Mouse (Mus musculus): ENCODE measurements around the gene Eml2. TPM values are rescaled to one million over a fixed set of nuclear protein-coding genes. Genes with fewer than 3 reads are reported as not detected.

Gene Eml2
- total RNA-seq, 4 experiments from 2014 or later = 10.9 to 15.9 (median 12.9) TPM

- no peak for DNase-seq (ENCODE audit: low spot score in 2 of 2)
Measured at GRCm38 (mm10) chr7:19229404-19229803, 53.2 kb downstream of the Eml2 start.

- no peak for DNase-seq (ENCODE audit: low spot score in 2 of 2)
Measured at GRCm38 (mm10) chr7:19230041-19230580, 53.9 kb downstream of the Eml2 start.

DNA sequence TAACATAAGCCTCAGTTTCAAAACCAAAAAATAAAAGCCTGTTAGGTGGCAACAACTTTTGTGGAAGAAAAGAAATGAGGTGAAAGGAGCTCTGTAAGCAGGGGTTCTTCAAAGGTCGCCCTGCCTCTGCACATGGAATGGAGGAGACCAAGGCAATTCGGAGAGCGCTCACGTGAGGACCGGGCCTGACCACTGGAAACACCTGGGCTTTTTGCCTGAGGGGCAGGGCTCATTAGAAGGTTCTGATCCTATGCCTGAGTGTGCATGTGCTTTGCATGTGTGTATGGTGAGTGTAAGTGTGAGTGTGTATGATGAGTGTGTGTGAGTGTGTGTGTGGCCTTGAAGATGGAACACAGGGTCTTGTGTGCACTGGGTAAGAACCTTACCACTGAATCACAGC is 54.7 kb downstream of the Eml2 start:
- no peak for DNase-seq (ENCODE audit: low spot score in 2 of 2)

DNA sequence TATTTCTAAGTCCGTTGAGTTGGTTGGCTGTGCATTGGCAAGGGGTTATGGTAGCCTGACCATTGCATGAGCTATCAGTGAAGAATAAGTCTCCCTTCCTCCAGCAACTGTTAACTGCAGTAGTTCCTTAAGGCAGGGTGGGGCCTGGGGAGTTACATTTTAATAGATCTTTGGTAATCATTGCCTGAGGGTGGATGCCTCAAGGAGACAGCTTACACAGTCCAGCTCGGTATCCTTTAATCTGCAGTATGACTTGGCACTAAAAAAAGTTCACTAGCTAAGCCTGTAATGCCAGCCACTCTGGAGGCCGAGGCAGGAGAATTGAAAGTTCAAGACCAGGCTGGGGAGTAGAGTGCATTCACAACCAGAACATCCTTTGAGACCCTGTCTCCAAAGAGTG is 55.6 kb downstream of the Eml2 start:
- DNase-seq (ENCODE audit: low spot score in 2 of 2) = no peak

- no peak for DNase-seq (ENCODE audit: low spot score in 2 of 2)
Measured at GRCm38 (mm10) chr7:19234652-19235051, 58.4 kb downstream of the Eml2 start.

DNA sequence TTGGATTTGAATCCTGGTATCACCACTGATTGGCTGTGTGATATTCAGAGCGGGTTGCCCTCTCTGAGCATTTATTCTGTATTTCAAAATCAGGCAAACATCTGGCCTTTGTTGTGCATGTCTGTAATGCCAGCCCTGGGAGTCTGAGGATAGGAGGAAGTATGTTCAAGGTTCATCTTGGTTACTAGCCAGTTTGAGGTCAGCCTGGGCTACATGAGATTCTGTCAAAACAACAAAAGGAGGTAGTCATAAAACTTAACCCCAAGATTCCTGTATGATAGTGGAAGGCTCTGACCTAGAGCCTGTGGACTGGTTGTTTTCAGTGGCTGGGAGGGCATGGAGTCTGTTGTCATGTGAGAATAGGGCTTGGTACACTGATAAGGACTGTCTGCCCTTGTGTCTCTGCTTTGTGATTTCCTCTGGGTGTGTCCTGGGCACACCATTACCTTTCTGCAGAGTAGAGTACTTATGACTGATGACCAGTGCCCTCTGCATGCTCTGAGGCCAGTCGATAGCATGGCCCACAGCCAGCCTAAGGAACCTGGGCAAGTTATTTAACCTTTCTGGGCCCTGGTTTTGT is 59.0 kb downstream of the Eml2 start:
- DNase-seq (ENCODE audit: low spot score in 2 of 2) = no peak

- DNase-seq (ENCODE audit: low spot score in 2 of 2) = no peak
Measured at GRCm38 (mm10) chr7:19236411-19236810, 60.2 kb downstream of the Eml2 start.

GRCm38 (mm10) chr7:19238344-19238743 is 62.1 kb downstream of the Eml2 start:
- peak in 1 of 2 experiments; percentile 38 for DNase-seq (ENCODE audit: low spot score in 2 of 2)

DNA sequence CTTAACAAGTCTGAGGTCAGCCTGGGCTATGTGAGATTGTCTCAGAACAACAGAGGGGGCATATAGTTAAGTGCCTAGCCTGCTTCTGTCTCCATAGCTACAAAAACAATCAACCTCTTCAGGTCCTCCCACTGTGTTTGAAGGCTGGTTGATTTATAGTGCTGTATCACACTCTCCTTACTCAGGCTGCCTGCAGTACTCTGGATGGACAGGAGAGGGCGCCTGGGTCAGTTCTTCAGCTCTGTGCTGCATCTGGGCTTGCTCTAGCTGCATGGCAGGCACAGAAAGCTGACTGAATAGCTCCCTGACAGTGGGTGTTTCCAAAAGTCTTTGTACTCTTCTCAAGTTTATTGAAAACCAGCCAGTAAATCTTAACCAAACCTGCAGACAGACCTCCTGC is 63.2 kb downstream of the Eml2 start:
- peak; percentile 88 for DNase-seq (ENCODE audit: low spot score in 2 of 2)

DNA sequence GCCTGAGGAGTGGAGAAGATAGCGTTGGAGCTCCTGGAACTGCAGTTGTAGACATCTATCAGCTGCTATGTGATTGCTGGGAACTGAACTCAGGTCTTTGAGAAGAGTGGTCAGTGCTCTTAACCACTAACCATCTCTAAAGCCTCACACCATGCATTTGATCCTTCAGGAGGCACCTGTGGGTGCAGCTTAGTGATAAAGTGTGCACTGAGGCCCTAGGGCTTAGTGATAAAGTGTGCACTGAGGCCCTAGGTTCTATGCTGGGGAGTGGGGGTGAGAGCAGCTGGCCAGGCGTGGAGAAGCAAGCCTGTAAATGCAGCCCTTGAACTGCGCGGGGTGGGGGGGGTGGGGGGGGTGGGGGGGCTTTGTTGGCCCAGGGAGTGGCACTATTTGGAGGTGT is 63.8 kb downstream of the Eml2 start:
- DNase-seq (ENCODE audit: low spot score in 2 of 2) = no peak

DNA sequence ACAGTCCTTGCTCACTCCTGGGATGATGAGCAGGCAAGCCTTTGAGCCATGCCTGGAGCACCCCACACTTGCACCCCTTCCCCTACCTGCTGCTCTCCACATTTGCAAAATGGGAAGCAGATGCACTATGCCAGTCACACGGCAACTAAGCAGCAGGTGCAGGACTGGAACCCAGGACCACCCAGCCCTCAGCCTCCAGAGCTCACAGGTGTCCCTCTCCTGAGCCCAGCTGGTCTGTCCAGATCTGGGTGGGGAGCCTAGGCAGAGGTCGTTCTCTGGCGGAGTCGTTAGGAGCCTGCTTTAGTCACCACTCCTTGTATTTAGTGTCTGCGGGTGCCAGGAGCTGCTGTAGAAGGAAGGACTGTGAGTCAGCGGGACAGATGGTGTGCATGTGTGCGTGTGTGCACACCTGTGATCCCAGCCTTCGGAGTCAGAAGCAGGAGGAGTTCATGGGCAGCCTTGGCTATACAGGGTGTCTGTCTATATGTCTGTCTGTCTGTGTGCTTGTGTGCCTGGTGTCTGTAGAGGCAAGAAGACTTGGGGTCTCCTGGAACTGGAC is 64.8 kb downstream of the Eml2 start:
- no peak for DNase-seq (ENCODE audit: low spot score in 2 of 2)

DNA sequence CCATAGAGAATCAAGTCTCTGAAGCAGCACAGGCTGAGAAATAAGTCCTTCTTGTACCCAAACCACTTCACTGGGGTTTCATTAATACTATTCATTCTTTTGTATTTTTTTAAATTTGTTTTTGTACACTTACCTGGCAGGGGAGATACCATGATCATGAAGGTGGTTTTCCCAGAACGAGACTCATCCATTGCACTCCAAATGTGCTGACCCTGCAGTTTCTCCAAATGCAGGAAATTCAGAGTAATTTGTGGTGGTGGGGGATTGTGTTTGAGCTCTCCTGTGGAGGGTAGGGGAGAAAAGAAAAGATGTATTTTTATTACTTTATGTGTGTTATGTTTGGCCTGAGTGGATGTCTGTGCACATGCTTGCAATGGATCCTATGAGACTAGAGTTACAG is 65.8 kb downstream of the Eml2 start:
- no peak for DNase-seq (ENCODE audit: low spot score in 2 of 2)

- DNase-seq (ENCODE audit: low spot score in 2 of 2) = no peak
Measured at GRCm38 (mm10) chr7:19243858-19244257, 67.6 kb downstream of the Eml2 start.

- no peak for DNase-seq (ENCODE audit: low spot score in 2 of 2)
Measured at GRCm38 (mm10) chr7:19245083-19245482, 68.9 kb downstream of the Eml2 start.

GRCm38 (mm10) chr7:19246855-19247254 is 70.6 kb downstream of the Eml2 start:
- DNase-seq (ENCODE audit: low spot score in 2 of 2) = no peak

DNA sequence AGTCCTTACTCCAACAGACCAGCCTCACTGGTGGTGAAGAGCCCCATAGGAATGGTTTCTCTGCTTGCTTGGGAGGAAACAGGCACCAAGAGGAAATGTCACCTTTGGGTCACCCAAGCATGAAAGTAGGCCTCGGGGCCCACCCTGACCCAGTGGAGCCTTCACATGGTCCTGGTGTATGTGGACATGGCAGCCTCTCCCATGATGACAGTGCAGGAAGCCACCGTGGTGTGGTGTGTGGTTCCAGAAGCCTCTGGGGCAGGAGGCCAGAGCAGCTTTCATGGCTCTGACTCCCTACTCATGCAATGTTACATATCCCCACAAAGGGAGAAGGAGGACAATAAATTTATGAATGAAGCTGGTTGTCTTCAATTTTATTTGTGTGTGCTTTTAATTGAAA is 71.3 kb downstream of the Eml2 start:
- no peak for DNase-seq (ENCODE audit: low spot score in 2 of 2)

DNA sequence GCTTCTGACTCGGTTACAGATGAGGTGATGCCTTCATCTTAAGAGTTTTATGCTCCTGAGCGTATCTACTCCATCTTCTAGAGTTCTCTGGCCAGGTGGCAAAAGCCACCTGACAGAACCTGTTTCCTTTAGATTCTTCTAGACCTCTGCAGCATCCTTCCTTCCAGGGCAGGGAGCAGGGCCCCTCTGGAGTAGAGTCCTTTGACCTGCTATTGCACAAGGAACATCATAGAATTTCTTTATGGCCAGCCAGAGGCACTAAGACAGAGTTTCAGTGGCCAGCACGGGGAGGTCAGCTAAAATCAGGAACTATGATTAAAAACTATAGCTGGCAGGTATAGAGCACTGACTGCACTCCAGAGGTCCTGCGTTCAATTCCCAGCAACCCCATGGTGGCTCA is 75.9 kb downstream of the Eml2 start:
- no peak for DNase-seq (ENCODE audit: low spot score in 2 of 2)

GRCm38 (mm10) chr7:19253437-19253836 is 77.2 kb downstream of the Eml2 start:
- DNase-seq (ENCODE audit: low spot score in 2 of 2) = no peak

DNA sequence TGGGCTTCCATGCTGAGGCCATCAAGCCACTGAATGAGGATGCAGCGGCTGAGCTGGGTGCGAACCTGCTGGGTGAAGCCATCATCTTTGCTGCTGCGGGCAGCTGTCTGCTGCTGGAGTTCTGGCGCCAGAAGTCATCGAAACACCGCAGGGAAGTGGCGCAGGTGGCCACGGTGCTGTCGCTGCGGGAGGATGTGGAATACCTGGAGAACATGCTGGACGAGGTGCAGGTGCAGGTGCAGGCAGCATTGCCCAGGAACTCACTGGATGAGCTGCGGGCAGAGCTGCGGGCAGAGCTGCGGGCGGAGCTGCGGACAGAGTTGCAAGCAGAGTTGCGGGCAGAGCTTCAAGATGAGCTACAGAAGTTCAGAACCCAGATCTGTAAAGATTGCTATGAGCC is 79.2 kb downstream of the Eml2 start:
- no peak for DNase-seq (ENCODE audit: low spot score in 2 of 2)

All from gastrocnemius, adult 8-10 months (tissue).